Mouse (Mus musculus) heart, postnatal 10 days (tissue): ENCODE results near the gene Bckdha. TPM values are rescaled to one million over a fixed set of nuclear protein-coding genes. Genes with fewer than 3 reads are reported as not detected.

Source experiments
- DNase-seq, 2 experiments: peaks; one replicate each; pipeline ENCODE4 v3.0.0; 2021
- intact Hi-C: fragments of 180-260 bp; cut with DNase I; formaldehyde crosslinking; loops from one replicate; pipeline ENCODE4 v1.15.1; 2025
- total RNA-seq, 2 experiments: library from RNA; stranded (reverse); gene quantifications; 2 replicates each; pipeline ENCODE4 v1.2.3; 2021

Gene Bckdha
- total RNA-seq, 2 experiments from 2014 or later: 94.3 to 104 TPM

DNA sequence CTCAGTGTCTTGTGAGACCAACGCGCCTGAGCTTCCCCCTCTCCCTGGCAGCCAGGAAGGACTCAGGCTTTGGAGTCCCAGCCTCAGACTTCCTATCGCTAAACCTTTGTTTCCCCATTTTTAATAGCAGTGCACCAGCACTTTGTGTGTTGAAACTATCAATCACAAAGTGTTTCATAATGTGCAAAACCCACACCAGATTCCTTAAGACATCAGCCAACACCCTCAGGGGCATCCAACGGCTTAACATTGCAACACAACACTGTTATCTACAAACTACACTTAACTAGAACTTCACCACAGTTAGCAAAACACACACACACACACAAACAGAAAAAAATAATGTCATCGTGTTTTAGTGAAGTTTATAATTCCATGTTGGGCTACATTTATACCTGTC is 8.9 kb downstream of the Bckdha start:
- intact Hi-C loops: no loop called here
- no peak for DNase-seq

DNA sequence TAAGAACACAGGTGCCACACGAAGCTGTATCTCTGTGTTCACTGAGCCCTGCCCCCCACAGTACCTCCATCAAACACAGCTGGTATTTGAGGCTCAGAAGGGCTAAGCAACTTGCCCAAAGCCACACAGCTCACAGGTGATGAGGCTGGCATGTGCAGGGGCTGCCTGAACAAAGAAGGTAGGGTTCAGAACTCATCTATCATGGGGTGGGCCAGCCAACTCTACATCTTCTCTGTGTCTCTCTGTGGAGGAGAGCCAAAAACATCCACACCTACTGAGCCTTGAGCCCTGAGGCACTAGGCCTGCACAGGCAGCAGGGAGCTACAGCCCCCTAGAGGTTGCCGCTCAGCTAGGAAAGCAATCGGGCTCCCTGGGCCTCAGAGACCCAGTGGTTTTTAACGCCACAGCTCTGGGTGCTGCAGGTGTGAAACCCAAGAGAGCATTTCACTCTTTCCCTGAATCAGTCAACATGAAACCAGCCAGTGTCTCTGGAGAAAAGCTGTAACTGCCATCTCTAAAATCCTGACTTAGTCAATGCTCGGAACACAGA is 11.1 kb downstream of the Bckdha start:
- no peak for DNase-seq
- intact Hi-C loops: no loop called here

- intact Hi-C loops: no loop called here
- DNase-seq: no peak
These were observed 13.7 kb downstream of the Bckdha start for GRCm38 (mm10) chr7:25645074-25645473.

GRCm38 (mm10) chr7:25644631-25645030 is 14.2 kb downstream of the Bckdha start:
- intact Hi-C loops: no loop called here
- DNase-seq: no peak

DNA sequence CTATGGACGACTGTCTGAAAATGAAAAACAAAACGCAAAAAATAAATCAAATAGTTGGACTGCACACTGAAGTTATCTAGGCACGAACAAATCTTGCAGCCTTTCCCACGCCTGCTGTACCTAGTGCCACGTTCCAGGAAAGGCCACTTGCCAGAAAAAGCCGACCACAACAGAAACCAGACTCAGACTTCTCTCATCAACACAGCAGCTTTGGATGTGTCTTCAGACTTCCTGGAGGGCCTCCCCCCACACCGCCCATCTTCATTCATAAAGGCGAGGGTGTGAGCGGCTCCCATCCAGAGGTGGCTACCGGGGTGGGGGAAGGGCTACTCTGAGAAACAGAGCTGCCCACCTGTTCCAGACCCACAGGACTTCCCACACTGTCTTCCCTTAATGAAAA is 14.6 kb downstream of the Bckdha start:
- DNase-seq: peak in 1 of 2 experiments; percentile 39
- intact Hi-C loops: no loop called here

DNA sequence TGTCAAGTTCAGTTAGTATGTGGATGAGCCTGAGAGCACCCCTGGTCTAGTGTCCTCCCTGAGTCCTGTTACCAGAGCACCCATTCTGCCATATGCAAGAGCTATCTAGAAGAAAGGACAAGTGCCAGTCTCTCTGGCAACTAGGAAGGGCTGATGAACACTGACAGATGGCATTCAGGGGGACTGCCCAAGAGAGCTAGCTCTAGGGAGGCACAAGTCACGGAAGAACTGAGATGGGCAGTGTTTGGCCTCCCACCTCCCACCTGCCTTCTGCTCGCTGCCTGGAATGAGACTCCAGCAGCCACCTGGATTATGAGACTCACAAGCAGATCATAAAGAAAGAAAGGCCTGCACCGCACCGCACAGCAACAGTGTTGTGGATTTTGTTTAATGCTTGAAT is 19.0 kb downstream of the Bckdha start:
- intact Hi-C loops: no loop called here
- no peak for DNase-seq

DNA sequence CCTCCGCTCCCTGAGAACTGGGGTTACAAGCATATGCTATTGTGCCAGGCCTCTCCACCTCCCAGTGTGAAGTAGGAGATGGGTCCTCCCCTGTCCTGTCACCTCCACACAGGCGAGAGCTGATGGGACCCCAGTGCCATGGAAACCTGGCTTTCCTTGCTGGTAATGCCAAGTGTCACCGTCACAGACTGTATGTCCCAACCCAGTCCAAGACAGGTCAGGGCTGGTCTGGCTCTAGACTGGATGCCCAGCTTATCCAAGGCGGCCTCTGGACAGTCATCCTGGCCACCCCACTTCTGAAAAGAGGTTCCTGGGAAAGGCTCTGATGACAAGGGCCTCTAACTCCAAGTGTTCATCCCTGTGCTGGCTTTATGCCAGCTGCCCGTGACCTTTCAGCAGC is 21.7 kb downstream of the Bckdha start:
- DNase-seq: no peak
- intact Hi-C loops: no loop called here

DNA sequence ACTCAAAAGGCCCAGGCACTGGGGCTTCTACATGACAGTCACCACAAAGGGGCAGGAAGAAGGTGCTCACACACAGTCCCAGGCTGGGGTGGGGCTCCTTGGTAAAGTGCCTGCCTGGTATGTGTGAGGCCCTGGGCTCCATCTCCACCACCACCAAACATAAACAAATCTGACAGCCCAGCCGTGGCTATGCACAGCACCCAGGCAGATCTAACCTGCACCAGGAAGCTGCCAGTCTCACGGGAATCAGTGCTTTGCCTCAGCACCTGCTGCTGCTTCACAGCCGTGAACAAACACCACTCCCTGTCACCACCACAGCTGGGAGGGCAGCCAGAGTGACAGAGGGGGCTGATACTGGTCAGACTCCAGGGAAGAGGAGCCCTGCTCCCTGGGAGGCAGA is 22.4 kb downstream of the Bckdha start:
- DNase-seq: no peak
- intact Hi-C loops: no loop called here

GRCm38 (mm10) chr7:25632679-25633078 is 26.1 kb downstream of the Bckdha start:
- DNase-seq: no peak
- intact Hi-C loops: no loop called here

- no peak for DNase-seq
- intact Hi-C loops: no loop called here
These were observed 30.5 kb downstream of the Bckdha start for GRCm38 (mm10) chr7:25628323-25628620.

DNA sequence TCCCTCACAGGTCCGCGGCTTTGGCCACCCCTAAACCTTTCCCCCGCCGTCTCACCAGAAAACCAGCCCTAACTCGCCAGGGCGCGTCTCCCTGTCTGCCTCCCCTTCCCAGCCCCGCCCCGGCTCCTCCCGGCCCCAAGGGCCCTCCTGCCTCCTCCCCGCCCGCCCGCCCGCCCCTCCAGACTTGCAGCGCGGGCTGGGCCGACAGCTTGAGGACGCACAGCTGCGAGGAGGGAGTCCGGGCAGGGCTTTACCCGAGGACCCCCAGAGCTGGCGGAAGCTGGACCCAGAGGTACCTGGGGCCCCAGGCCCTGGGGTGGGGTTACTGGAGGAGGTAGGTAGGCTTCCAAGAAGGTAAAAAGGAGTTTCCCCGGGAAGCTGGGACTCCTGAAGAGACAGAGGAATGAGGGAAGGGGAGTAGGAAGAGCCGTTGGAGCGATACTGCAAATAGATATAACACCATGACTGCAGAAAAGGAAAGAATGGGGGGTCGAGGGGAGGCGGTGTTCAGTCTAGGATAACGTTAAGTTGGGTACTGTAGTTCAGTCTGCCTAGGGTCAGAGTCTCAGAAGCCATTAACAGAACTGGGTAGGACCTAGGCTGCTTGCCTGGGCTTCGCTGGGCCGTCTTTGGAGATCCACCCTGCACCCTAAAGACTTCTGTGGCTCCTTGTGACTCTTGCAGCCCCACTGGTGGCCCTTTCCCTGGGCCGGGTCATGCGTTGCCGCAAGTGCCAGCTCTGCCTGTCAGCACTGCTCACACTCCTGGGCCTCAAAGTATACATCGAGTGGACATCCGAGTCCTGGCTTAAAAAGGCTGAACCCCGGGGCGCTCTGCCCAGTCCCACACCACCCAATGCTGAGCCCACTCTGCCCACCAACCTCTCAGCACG is 31.1 kb downstream of the Bckdha start:
- DNase-seq: peak; percentile 74 to 76
- intact Hi-C loops: loop anchor here (2.0 kb wide), 1 partner anchor 31 kb away; the partner anchor contains the start of genes Bckdha and Exosc5

DNA sequence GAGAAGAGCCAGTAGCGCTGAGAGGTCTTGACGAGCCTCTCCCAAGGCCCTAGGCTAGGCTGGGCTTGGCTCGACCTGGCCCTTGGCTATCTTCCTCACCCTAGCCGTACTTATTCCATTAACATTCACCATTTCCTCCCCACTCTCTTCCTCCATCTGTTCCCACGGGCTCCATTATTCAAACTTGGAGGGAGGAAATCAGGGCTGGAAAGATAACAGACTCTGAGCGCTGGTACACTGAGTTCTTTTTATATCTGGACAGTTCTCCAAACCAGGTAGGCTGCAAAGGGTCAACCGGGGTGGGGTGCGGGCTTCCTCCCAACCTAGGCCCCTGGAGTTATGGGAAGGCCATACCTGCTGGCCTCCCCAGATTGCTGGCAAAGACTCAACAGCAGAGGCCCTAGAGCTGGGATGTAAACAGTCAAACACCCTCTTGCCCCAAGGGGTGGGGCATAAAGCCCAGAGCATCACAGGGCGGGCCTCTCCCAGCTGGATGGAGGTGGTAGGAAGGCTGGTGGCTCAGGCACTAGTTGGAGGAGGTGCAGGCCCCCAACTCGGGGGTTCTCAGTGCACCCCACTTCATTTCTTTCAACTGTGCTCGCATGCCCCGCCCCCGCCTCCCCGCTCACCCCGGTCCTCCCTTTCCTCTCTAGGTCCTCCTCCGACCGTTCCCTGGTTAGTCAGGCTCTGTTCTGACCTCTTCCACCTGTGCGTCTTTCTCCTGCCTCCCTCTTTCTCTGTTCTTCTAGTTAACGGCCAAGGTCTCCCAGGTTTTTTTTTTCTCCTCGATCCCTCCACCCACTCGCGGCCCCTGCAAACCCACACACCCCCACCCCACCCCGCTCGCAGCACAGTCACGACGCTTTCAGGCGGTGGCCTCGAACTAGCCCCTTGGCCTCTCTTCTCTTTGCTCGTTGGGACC is 32.0 kb downstream of the Bckdha start, which contains the start of gene B3gnt8:
Gene B3gnt8, plus strand, starts transcription at position 146 of the 922 bp plus-strand sequence.
- intact Hi-C loops: loop anchor here (2.0 kb wide), 1 partner anchor 32 kb away; the partner anchor contains the start of genes Bckdha and Exosc5
- DNase-seq: peak; percentile 69 to 78

GRCm38 (mm10) chr7:25625594-25626250 is 33.1 kb downstream of the Bckdha start:
- DNase-seq: peak in 1 of 2 experiments; percentile 51
- intact Hi-C loops: loop anchor here (2.0 kb wide), 1 partner anchor 33 kb away; the partner anchor contains the start of genes Bckdha and Exosc5

GRCm38 (mm10) chr7:25624851-25625250 is 33.9 kb downstream of the Bckdha start:
- intact Hi-C loops: no loop called here
- peak; percentile 73 to 77 for DNase-seq

- intact Hi-C loops: no loop called here
- no peak for DNase-seq
These were observed 34.9 kb downstream of the Bckdha start for GRCm38 (mm10) chr7:25623857-25624370.

GRCm38 (mm10) chr7:25620751-25621150 is 38.0 kb downstream of the Bckdha start:
- no peak for DNase-seq
- intact Hi-C loops: no loop called here

DNA sequence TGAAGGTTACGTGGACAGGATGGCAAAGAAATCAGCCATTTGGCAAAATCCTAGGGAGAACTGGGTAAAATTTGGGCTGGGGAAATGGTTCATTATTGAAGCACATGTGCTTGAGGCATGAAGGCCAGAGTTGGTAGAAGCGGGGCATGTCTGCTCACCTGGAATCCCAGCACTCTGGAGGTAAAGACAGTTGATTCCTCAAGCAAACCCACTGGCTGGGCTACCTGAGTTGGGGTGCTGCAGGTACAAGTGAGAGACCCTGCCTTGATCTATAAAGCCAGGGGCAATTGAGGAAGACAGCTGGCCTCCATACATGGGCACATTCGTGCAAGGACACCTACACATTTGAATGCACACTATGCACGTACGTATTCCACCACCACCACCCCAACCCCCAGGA is 38.7 kb downstream of the Bckdha start:
- intact Hi-C loops: no loop called here
- DNase-seq: no peak

DNA sequence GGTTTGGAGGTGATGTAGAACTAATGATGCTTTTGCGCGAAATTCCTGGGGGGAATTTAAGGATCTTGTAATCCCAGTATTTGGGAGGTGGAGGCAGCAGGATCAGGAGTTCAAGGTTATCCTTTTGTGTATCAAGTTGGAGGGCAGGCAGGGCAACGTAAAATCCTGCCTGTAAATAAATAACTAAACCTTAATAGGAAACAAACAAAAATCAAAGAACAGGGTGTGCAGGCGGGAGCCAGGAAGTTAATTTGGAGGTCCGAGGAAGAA is 39.1 kb downstream of the Bckdha start:
- no peak for DNase-seq
- intact Hi-C loops: no loop called here

GRCm38 (mm10) chr7:25618865-25619721 is 39.7 kb downstream of the Bckdha start, which contains the start of gene Dmac2:
Gene Dmac2 (plus strand): TSS chr7:25619414.
- peak; percentile 95 to 96 for DNase-seq
- intact Hi-C loops: no loop called here
